Mouse (Mus musculus) forebrain, embryonic 10.5 days (tissue): Measurements from ENCODE around the gene Mtmr11. TPM values are rescaled to one million over a fixed set of nuclear protein-coding genes. Genes with fewer than 3 reads are reported as not detected.
"Not testable (repeated sequence)": the region's sequence is repeated elsewhere in the genome, so short reads cannot be mapped to it uniquely, and the experiment has no call there.

Source experiments
- DNase-seq: peaks from one replicate; pipeline ENCODE4 v3.0.0-alpha.2; 2017; ENCODE audit warnings: low spot score; ENCODE audit errors: extremely low spot score
- H3K27ac ChIP-seq: fragments of 300-500 bp; sonication (generic); 2 replicates; pipeline ENCODE4 v1.5.1; 2016; ENCODE audit warnings: mild to moderate bottlenecking
- H3K27me3 ChIP-seq: fragments of 300-500 bp; sonication (generic); 2 replicates; pipeline ENCODE4 v1.6.1; 2016; ENCODE audit warnings: mild to moderate bottlenecking; ENCODE audit not compliant: poor library complexity, severe bottlenecking
- H3K36me3 ChIP-seq: fragments of 300-500 bp; sonication (generic); replicated peaks from 2 replicates; pipeline ENCODE4 v1.6.1; 2016; ENCODE audit warnings: mild to moderate bottlenecking, moderate library complexity
- H3K4me1 ChIP-seq: fragments of 300-500 bp; sonication (generic); 2 replicates; pipeline ENCODE4 v1.6.1; 2016
- H3K4me3 ChIP-seq: fragments of 300-500 bp; sonication (generic); 2 replicates; pipeline ENCODE4 v1.5.1; 2016; ENCODE audit warnings: mild to moderate bottlenecking, moderate library complexity
- H3K9me3 ChIP-seq: fragments of 300-500 bp; sonication (generic); 2 replicates; pipeline ENCODE4 v1.6.1; 2016; ENCODE audit warnings: mild to moderate bottlenecking, moderate library complexity
- WGBS: fragments of 180-500 bp; shearing (Covaris S2); methylation state at CpG from one replicate; pipeline ENCODE4 v1.1.7; 2016; 5-methylcytosine and 5-hydroxymethylcytosine counted together
- polyA plus RNA-seq: library from polyadenylated mRNA; unstranded; fragments of >200 nt; fragmentation: Nextera tagmentation; extraction: Ambion mirVana; gene quantifications from 2 replicates; pipeline ENCODE4 v1.2.1, GENCODE M21; 2016

Gene Mtmr11
- polyA plus RNA-seq, 1 experiment from 2014 or later: 9.3 TPM

- Histone ChIP-seq H3K4me1 (peaks cover 30% of the 10 kb centered on the region), H3K27me3 (peaks cover 9% of the 10 kb centered on the region), H3K36me3 (peaks cover 9% of the 10 kb centered on the region), H3K9me3 (peaks cover 5% of the 10 kb centered on the region; the same call in 1 of the 2 replicates), H3K27ac (peak overlapping the region; percentile 98), H3K4me3 (peak overlapping the region; percentile 79)
- whole genome bisulfite sequencing: under 1% methylated on average over 50 of the region's 50 CpGs
- DNase-seq: peak; percentile 89
Measured at GRCm38 (mm10) chr3:96197129-96197749, 35.4 kb downstream of the Mtmr11 start.

DNA sequence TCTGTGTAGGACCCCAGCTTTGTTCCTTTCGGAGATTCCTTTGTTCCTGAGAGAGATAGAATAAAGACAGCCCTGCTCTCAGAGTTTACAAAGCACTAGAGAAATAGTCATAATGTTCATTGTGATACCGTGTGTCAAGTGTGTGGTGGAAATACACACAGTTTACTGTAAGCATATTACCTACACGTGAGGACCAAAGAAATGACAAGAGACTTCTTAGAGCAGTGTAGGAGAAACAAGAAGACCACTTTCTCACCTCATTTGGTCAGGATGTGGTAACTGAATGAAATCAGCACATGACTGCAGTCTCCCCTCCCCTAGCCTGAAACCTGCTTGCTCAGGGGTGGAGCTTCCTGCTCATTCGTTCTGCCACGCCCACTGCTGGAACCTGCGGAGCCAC lies 36.4 kb downstream of the Mtmr11 start:
- peaks cover 27% of the 10 kb centered on the region for H3K4me1 ChIP-seq
- peaks cover 9% of the 10 kb centered on the region for H3K27me3 ChIP-seq
- DNase-seq: no peak
- H3K27ac ChIP-seq: peak overlapping the region; percentile 98
- peak overlapping the region; percentile 79 for H3K4me3 ChIP-seq
- H3K36me3 ChIP-seq: peaks cover 9% of the 10 kb centered on the region
- 2% methylated on average over 6 of the region's 6 CpGs for WGBS
- peaks cover 5% of the 10 kb centered on the region; the same call in 1 of the 2 replicates for H3K9me3 ChIP-seq

- peak overlapping the region; percentile 79; the same call in 1 of the 2 replicates for H3K4me3 ChIP-seq
- peaks cover 22% of the 10 kb centered on the region for H3K4me1 ChIP-seq
- WGBS: 27% methylated on average over 8 of the region's 8 CpGs
- H3K9me3 ChIP-seq, H3K36me3 ChIP-seq, H3K27ac ChIP-seq, DNase-seq, H3K27me3 ChIP-seq: not testable (repeated sequence)
Measured at GRCm38 (mm10) chr3:96198601-96199251, 36.9 kb downstream of the Mtmr11 start.

DNA sequence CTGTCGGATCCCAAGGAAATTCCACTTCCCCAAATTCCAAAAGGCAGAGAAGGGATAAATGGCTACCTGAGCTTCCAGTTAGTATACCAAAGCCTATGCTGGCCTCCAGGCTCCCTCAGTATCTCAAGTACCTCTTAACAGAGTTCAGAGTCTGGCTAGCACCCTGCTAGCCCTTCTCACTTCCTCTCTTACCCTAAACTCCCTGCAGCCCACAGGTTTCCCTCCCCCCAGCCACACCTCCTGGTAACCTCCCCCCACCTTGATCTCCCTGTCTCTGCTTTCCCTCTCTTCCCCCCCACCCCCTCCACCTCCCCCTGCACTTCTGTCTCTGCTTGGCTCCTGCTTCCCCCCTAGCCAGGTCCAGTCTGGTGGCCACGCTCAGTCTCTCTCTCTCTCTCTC lies 37.9 kb downstream of the Mtmr11 start:
- no peak overlapping the region for H3K4me3 ChIP-seq
- 80% methylated on average over 2 of the region's 2 CpGs for WGBS
- peaks cover 9% of the 10 kb centered on the region for H3K36me3 ChIP-seq
- peaks cover 19% of the 10 kb centered on the region for H3K4me1 ChIP-seq
- no peak overlapping the region for H3K27ac ChIP-seq
- no peak for DNase-seq
- peaks cover 9% of the 10 kb centered on the region for H3K27me3 ChIP-seq
- peaks cover 5% of the 10 kb centered on the region; the same call in 1 of the 2 replicates for H3K9me3 ChIP-seq

DNA sequence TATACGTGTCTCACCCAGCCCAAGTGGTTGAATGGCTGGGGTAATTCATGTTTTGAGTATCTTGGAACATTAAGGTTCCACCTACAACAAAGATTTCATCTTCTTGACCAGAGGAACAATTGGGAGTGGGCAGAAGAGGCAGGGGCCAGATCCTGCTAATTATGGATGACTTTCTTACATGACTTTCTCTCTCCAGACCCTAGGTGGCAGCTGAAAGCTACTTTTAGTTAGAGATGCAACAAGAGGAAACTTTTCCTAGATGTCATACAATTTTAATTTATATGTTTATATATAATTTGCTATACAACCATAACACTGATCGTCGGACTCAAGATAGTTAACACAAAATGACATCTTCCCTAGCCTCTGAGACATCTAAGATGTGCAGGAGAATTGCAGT lies 46.0 kb downstream of the Mtmr11 start:
- Histone ChIP-seq H3K27ac (no peak overlapping the region), H3K9me3 (no peaks in the 10 kb centered on the region), H3K36me3 (no peaks in the 10 kb centered on the region), H3K27me3 (no peaks in the 10 kb centered on the region), H3K4me3 (no peak overlapping the region), H3K4me1 (peaks cover 5% of the 10 kb centered on the region)
- DNase-seq: no peak
- 89% methylated on average over 3 of the region's 3 CpGs for WGBS

- Histone ChIP-seq H3K4me1 (peaks cover 5% of the 10 kb centered on the region), H3K27me3 (no peaks in the 10 kb centered on the region), H3K27ac (no peak overlapping the region), H3K4me3 (no peak overlapping the region), H3K9me3 (no peaks in the 10 kb centered on the region), H3K36me3 (no peaks in the 10 kb centered on the region)
- no peak for DNase-seq
- WGBS: 21% methylated on average over 15 of the region's 15 CpGs
Measured at GRCm38 (mm10) chr3:96209242-96209641, 47.4 kb downstream of the Mtmr11 start.

DNA sequence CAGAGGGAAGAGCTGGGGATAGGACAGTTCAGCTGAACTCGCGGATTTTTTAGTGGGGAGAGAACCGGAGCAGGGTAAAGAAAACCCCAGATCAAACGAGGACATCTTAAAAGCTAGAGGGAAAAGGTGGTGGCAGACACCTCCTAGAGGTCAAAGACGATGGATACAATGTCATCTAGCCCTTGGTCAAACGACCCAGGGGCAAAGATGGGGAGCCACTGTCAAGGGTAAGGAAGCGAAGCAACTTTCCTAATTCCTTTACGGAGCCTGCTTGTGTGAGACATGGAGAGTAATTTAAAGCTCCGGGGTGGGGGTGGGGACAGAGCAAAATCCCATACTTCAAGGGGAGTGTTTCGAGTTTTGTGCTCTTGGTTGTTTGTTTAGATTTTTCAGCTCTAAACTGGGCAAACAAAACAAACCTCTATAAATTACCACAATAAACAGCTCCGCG lies 57.4 kb downstream of the Mtmr11 start:
- under 1% methylated on average over 12 of the region's 12 CpGs for WGBS
- Histone ChIP-seq H3K4me1 (peaks cover 60% of the 10 kb centered on the region), H3K27ac (peak overlapping the region; percentile 95), H3K9me3 (no peaks in the 10 kb centered on the region), H3K27me3 (no peaks in the 10 kb centered on the region), H3K36me3 (no peaks in the 10 kb centered on the region), H3K4me3 (peak overlapping the region; percentile 69)
- peak; percentile 54 for DNase-seq

- under 1% methylated on average over 37 of the region's 37 CpGs for WGBS
- DNase-seq: peak; percentile 75
Measured at GRCm38 (mm10) chr3:96219661-96220130, 57.9 kb downstream of the Mtmr11 start, which contains the start of the genes Bola1 and Hist2h2ab. Gene Bola1 (minus strand): TSS chr3:96219709. Gene Hist2h2ab (plus strand): TSS chr3:96219865.

GRCm38 (mm10) chr3:96220131-96220764 lies 58.4 kb downstream of the Mtmr11 start:
- peak; percentile 60 for DNase-seq
- WGBS: under 1% methylated on average over 43 of the region's 47 CpGs
- Histone ChIP-seq H3K27ac (peak overlapping the region; percentile 95), H3K4me3 (peak overlapping the region; percentile 69), H3K4me1 (peaks cover 70% of the 10 kb centered on the region)
- H3K27me3 ChIP-seq, H3K36me3 ChIP-seq, H3K9me3 ChIP-seq: not testable (repeated sequence)

More at GRCm38 (mm10) chr3:96219661-96220130, 57.9 kb downstream of the Mtmr11 start, which contains the start of the genes Bola1 and Hist2h2ab:
- no peaks in the 10 kb centered on the region for H3K36me3 ChIP-seq
- peak within 1 kb of the TSS; percentile 69 for H3K4me3 ChIP-seq
- H3K27me3 ChIP-seq: no peaks in the 10 kb centered on the region
- H3K4me1 ChIP-seq: peaks cover 64% of the 10 kb centered on the region
- peak within 1 kb of the TSS; percentile 95 for H3K27ac ChIP-seq
- no peaks in the 10 kb centered on the region for H3K9me3 ChIP-seq

DNA sequence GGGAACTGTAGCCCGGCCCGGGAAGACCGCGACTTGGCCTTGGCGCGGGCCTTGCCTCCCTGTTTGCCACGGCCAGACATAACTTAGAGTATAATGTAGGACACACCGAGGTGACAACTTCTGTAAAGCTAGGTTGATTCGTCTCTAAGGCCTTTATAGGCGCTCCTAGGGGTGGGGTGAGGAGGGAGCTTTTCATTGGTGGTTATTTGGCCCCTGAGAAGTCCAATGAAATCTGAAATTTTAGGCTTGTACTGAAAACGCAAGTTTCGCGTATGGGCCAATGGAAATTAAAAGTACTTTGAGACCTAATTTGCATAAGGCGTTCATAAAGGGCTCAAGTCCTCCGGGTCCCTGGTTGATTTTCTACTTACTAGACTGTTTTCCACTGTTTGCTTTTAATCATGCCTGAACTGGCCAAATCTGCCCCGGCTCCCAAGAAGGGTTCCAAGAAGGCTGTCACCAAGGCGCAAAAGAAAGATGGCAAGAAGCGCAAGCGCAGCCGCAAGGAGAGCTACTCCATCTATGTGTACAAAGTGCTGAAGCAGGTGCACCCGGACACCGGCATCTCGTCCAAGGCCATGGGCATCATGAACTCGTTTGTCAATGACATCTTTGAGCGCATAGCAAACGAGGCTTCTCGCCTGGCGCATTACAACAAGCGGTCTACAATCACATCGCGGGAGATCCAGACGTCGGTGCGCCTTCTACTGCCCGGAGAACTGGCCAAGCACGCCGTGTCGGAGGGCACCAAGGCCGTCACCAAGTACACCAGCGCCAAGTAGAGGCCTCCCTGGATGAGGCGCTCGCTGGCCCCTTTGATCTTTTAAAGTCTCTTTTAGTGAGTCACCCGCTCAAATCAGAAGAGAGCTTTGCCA lies 59.2 kb downstream of the Mtmr11 start, which contains the start of the genes Hist2h2ac and Hist2h2be:
Hist2h2ac (minus strand) TSS at position 116 of the 875 bp plus-strand sequence.
Hist2h2be (plus strand) TSS at position 355 of the 875 bp plus-strand sequence.
- Histone ChIP-seq H3K27ac (peak within 1 kb of the TSS; percentile 95), H3K36me3 (no peaks in the 10 kb centered on the region), H3K27me3 (no peaks in the 10 kb centered on the region), H3K9me3 (no peaks in the 10 kb centered on the region), H3K4me3 (peak within 1 kb of the TSS; percentile 69), H3K4me1 (peaks cover 73% of the 10 kb centered on the region)
- WGBS: under 1% methylated on average over 43 of the region's 43 CpGs
- DNase-seq: peak; percentile 84
